Mouse (Mus musculus) ES-Bruce4 (cell line): ENCODE measurements at regions not wholly inside any gene's neighbourhood (a gene's known extent, or its start where the extent isn't known, plus 50 kb on each side); places are given as distances from the start of the nearest gene placed in this dataset.

Experiments
- CTCF ChIP-seq: IDR thresholded peaks from one replicate; pipeline ENCODE4 v1.8.1; 2011; ENCODE audit warnings: low read depth, low read length
- EP300 ChIP-seq: IDR thresholded peaks from 2 replicates; pipeline ENCODE4 v1.6.1; 2011; ENCODE audit warnings: low read depth, low read length; ENCODE audit not compliant: insufficient read depth

DNA sequence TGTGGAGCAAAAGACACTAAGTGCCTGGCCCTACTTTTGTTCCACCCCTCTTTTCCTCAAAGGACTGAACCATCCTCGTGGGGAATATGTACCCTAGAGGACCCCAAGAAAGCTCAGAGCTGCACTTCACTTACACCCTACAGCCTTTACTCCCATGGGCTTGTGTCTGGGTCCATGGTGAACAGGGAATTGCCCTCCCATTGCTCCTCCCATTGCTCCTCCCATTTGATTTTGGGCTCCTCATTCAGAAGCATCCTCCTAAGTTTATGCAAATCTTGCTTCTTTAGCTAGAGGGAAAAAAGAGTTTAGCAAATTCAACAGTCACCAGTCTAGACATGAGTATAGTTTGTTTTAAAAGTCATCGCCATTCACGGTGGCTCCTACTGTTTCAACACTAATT, 142.1 kb downstream of the Rnd3 start:
- TF ChIP-seq CTCF: no peak
- no peak for TF ChIP-seq EP300
